Mouse (Mus musculus): ENCODE data around the gene Prkaa1. TPM values are rescaled to one million over a fixed set of nuclear protein-coding genes. Genes with fewer than 3 reads are reported as not detected.
A peak's percentile ranks its signal among the peaks of the same experiment; 100 is the strongest.

Gene Prkaa1
- polyA plus RNA-seq, 1 experiment from 2014 or later: 22.3 TPM

DNA sequence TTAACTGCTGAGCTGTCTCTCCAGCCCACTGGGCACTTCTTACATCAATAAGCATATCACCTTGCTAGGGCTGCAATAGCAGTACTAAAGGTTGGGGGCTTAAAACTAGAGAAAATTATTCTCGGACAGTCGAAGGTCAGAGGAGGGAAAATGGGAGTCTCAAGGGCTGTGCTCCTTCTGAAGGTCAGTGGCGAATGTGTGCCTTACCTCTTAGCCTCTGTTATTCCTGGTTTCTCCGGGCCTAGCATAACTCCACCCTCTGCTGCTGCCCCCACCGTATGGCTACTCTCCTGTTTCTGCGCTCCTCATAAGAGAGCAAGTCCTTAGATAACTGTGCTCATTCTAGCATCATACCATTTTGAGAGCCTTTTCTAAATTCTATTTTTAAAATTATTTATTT is 8.5 kb downstream of the Prkaa1 start:
- Histone ChIP-seq H3K27ac (ENCODE audit: low read depth) (no peak overlapping the region), H3K36me3 (ENCODE audit: insufficient read depth) (no peaks in the 10 kb centered on the region), H3K9ac (no peak overlapping the region), H3K4me2 (no peak overlapping the region), H3K4me3 (ENCODE audit: low read depth, low read length) (no peak overlapping the region), H3K9me3 (ENCODE audit: low read depth, low read length) (no peaks in the 10 kb centered on the region), H3K27me3 (ENCODE audit: insufficient read depth, low read length) (no peaks in the 10 kb centered on the region), H3K4me1 (ENCODE audit: insufficient read depth) (0 out of 2 replicates have a peak, but pooled peaks cover 5% of the 10 kb centered on the region)
- no peak for DNase-seq
- WGBS: 85% methylated on average over 6 of the region's 6 CpGs
- TF ChIP-seq CTCF (IDR thresholded peaks at IDR 0.05; ENCODE audit: low read depth): no peak
- ATAC-seq (ENCODE audit: insufficient read depth): no peak

GRCm38 (mm10) chr15:5154621-5155020 is 11.0 kb downstream of the Prkaa1 start:
- 59% methylated on average over 9 of the region's 9 CpGs for WGBS
- Histone ChIP-seq H3K9ac (no peak overlapping the region), H3K4me3 (ENCODE audit: low read depth, low read length) (no peak overlapping the region), H3K27ac (ENCODE audit: low read depth) (no peak overlapping the region), H3K36me3 (ENCODE audit: insufficient read depth) (no peaks in the 10 kb centered on the region), H3K9me3 (ENCODE audit: low read depth, low read length) (no peaks in the 10 kb centered on the region), H3K4me2 (no peak overlapping the region), H3K27me3 (ENCODE audit: insufficient read depth, low read length) (no peaks in the 10 kb centered on the region), H3K4me1 (ENCODE audit: insufficient read depth) (0 out of 2 replicates have a peak, but pooled peaks cover 5% of the 10 kb centered on the region)
- DNase-seq (no peak), ATAC-seq (ENCODE audit: insufficient read depth) (peak; percentile 10; the same call in 1 of the 2 replicates)
- no peak for TF ChIP-seq CTCF (IDR thresholded peaks at IDR 0.05; ENCODE audit: low read depth)

DNA sequence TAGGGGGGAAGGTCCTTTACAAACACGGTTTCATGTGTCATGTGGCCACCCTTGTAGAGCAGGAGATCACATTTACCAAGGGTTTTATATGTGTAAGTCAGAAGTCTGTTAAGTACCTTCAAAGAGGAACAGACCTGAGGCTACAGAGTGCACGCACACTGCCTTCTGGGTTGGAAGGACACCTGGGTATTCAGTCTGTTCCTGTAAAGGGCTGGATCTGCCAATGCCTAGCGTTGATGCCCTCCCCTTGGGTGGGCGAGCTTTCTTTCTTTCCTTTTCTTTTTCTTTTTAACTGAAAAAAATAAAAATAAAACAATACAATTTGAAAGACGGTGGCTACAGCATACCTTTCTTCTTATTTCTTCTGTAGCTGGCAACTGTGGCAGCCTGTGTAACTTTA is 11.4 kb downstream of the Prkaa1 start:
- H3K9ac ChIP-seq: no peak overlapping the region
- no peaks in the 10 kb centered on the region for H3K9me3 ChIP-seq (ENCODE audit: low read depth, low read length)
- H3K4me1 ChIP-seq (ENCODE audit: insufficient read depth): 0 out of 2 replicates have a peak, but pooled peaks cover 5% of the 10 kb centered on the region
- WGBS: 76% methylated on average over 5 of the region's 5 CpGs
- H3K27ac ChIP-seq (ENCODE audit: low read depth): no peak overlapping the region
- no peak for TF ChIP-seq CTCF (IDR thresholded peaks at IDR 0.05; ENCODE audit: low read depth)
- H3K36me3 ChIP-seq (ENCODE audit: insufficient read depth): no peaks in the 10 kb centered on the region
- H3K4me3 ChIP-seq (ENCODE audit: low read depth, low read length): no peak overlapping the region
- 0 out of 2 replicates have a peak, but pooled peaks have one; percentile 11 for ATAC-seq (ENCODE audit: insufficient read depth)
- DNase-seq: no peak
- no peak overlapping the region for H3K4me2 ChIP-seq
- H3K27me3 ChIP-seq (ENCODE audit: insufficient read depth, low read length): no peaks in the 10 kb centered on the region

GRCm38 (mm10) chr15:5156355-5156754 is 12.7 kb downstream of the Prkaa1 start:
- Histone ChIP-seq H3K36me3 (ENCODE audit: insufficient read depth) (0 out of 2 replicates have a peak, but pooled peaks cover 3% of the 10 kb centered on the region), H3K4me3 (ENCODE audit: low read depth, low read length) (no peak overlapping the region), H3K4me1 (ENCODE audit: insufficient read depth) (0 out of 2 replicates have a peak, but pooled peaks cover 5% of the 10 kb centered on the region), H3K4me2 (no peak overlapping the region), H3K27me3 (ENCODE audit: insufficient read depth, low read length) (no peaks in the 10 kb centered on the region), H3K27ac (ENCODE audit: low read depth) (no peak overlapping the region), H3K9ac (no peak overlapping the region), H3K9me3 (ENCODE audit: low read depth, low read length) (no peaks in the 10 kb centered on the region)
- WGBS: 81% methylated on average over 4 of the region's 4 CpGs
- no peak for ATAC-seq (ENCODE audit: insufficient read depth)
- no peak for TF ChIP-seq CTCF (IDR thresholded peaks at IDR 0.05; ENCODE audit: low read depth)
- DNase-seq: no peak

DNA sequence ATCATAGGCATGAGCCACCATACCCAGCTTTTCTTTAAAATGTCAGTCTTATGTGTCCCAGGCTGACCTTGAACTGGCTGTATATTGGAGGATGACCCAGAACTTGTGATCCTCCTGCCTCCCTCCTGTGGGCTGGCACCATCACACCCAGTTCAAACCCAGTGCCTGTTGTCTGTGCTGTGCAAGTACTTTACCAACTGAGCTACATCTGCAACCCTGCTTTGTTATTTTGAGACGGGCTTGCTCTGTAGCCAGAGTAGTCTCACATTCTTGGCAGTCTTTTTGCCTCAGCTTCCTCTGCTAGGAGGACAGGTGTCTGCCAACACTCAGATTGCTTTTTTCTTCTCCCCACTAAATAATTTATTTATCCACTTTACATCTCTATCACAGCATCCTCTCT is 13.7 kb downstream of the Prkaa1 start:
- no peaks in the 10 kb centered on the region for H3K27me3 ChIP-seq (ENCODE audit: insufficient read depth, low read length)
- H3K4me2 ChIP-seq: no peak overlapping the region
- no peak overlapping the region for H3K9ac ChIP-seq
- DNase-seq (no peak), ATAC-seq (ENCODE audit: insufficient read depth) (no peak)
- no peak for TF ChIP-seq CTCF (IDR thresholded peaks at IDR 0.05; ENCODE audit: low read depth)
- H3K9me3 ChIP-seq (ENCODE audit: low read depth, low read length): no peaks in the 10 kb centered on the region
- no peak overlapping the region for H3K27ac ChIP-seq (ENCODE audit: low read depth)
- 64% methylated on average over 1 of the region's 1 CpGs for WGBS
- no peak overlapping the region for H3K4me3 ChIP-seq (ENCODE audit: low read depth, low read length)
- 0 out of 2 replicates have a peak, but pooled peaks cover 5% of the 10 kb centered on the region for H3K4me1 ChIP-seq (ENCODE audit: insufficient read depth)
- H3K36me3 ChIP-seq (ENCODE audit: insufficient read depth): 0 out of 2 replicates have a peak, but pooled peaks cover 3% of the 10 kb centered on the region

DNA sequence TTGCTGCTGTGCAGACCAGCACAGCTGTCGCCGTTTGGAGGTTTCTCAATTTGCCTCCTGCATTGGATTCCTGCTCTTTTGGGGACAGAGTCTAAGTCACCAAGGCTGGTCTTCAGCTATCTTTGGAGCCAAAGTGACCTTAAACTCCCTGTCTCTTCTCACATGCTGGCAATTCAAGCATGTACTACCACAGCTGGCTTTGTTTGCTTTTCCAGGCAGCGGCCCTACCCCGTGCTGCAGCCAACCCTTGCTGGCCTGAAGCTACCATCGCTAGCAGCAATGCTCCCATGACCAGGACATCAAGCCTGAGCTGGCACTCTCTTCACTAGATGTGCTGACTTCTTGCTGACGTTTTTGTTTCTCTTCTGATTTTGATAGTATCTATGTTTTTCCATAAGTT is 15.2 kb downstream of the Prkaa1 start:
- H3K4me2 ChIP-seq: no peak overlapping the region
- WGBS: 52% methylated on average over 6 of the region's 6 CpGs
- 0 out of 2 replicates have a peak, but pooled peaks cover 5% of the 10 kb centered on the region for H3K4me1 ChIP-seq (ENCODE audit: insufficient read depth)
- no peak overlapping the region for H3K27ac ChIP-seq (ENCODE audit: low read depth)
- H3K9me3 ChIP-seq (ENCODE audit: low read depth, low read length): no peaks in the 10 kb centered on the region
- ATAC-seq (ENCODE audit: insufficient read depth) (no peak), DNase-seq (no peak)
- TF ChIP-seq CTCF (IDR thresholded peaks at IDR 0.05; ENCODE audit: low read depth): no peak
- H3K4me3 ChIP-seq (ENCODE audit: low read depth, low read length): no peak overlapping the region
- no peaks in the 10 kb centered on the region for H3K27me3 ChIP-seq (ENCODE audit: insufficient read depth, low read length)
- H3K9ac ChIP-seq: no peak overlapping the region
- peaks cover 12% of the 10 kb centered on the region for H3K36me3 ChIP-seq (ENCODE audit: insufficient read depth)

DNA sequence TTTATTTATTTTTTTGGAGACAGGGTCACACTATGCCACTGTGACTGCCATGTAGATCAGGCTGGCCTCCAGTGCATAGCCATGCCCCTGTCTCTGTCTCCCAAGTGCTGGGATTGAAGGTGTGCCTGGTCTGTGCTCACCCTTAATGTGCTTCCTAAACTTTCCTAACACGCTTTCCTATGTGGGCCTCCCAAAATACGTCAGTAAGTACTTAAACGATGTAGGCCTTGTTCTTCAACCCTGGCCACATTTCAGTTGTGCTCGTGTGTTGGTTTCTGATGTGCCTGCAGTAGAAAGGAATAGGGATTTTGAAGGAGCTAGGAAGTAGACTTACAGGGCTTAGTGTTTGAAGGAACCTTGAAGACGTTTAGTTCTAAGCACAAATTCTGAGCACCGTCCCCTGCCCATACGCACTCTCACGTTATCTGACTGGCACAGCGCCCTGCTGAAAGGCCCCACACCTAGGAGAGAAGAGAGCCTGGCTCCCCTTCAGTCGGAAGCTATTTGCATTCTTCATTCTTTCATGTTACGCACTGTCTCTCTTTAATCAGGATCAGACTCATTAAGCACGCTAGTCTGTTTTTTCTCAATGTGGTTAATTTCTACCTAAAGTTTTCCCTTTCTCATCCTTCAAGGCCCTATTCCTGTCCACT is 21.6 kb downstream of the Prkaa1 start:
- no peak for ATAC-seq (ENCODE audit: insufficient read depth)
- Histone ChIP-seq H3K27me3 (ENCODE audit: insufficient read depth, low read length) (no peaks in the 10 kb centered on the region), H3K27ac (ENCODE audit: low read depth) (no peak overlapping the region), H3K9me3 (ENCODE audit: low read depth, low read length) (no peaks in the 10 kb centered on the region), H3K36me3 (ENCODE audit: insufficient read depth) (peaks cover 57% of the 10 kb centered on the region), H3K9ac (no peak overlapping the region), H3K4me3 (ENCODE audit: low read depth, low read length) (no peak overlapping the region), H3K4me1 (ENCODE audit: insufficient read depth) (no peaks in the 10 kb centered on the region), H3K4me2 (no peak overlapping the region)
- DNase-seq: no peak
- 82% methylated on average over 12 of the region's 12 CpGs for WGBS
- TF ChIP-seq CTCF (IDR thresholded peaks at IDR 0.05; ENCODE audit: low read depth): no peak

Data from lung, embryonic 14.5 days (tissue).